Mouse (Mus musculus) left cerebral cortex, adult 11 months (tissue): ENCODE data around the gene Pllp.
A peak's percentile ranks its signal among the peaks of the same experiment; 100 is the strongest.

ENCODE experiments used
- DNase-seq: peaks from one replicate; pipeline ENCODE4 v3.0.0; 2022; ENCODE audit warnings: low spot score

Gene Pllp

DNA sequence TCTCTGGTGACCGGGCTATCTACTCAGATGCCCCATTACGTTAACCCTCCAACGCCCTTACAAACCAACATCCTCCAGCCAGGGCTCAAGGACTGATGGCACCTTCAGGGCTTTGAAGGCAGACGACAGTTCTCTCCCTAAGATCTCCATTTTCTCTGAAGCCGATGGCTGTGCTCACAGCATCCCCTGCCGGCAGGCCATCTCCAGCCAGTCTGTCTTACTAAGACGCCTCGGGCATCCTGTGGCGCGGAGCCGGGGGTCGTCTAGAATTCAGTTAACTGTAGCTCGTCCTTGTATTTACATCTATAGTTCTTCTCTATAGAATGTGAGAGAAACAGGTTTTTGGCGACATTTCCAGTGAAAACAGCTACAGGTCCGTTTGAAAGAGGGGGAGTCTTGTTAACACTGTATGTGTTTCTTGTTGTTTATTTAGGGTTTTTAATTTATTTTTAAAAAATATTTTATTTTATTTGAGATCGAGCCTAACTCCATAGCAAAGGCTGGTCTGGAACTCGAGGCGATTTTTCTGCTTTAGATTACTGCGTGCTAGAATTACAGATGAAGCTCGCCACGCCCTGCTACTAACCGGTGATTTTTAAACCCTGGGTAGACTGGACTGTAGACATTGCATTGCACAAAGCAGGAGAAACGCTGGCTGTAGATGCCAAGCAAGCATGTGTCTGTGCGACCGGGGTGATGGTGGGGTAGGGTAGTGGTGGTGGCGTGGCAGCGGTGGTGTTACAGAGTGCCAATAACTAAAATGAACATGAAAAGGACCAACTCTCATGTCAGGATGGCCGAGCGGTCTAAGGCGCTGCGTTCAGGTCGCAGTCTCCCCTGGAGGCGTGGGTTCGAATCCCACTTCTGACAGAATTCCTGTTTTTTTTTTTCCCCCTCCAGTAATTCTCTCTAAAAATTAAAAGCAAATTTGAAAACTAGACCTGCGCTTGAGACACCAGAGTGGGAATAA lies 7.1 kb upstream of the Pllp start:
- peak; percentile 68 for DNase-seq

DNA sequence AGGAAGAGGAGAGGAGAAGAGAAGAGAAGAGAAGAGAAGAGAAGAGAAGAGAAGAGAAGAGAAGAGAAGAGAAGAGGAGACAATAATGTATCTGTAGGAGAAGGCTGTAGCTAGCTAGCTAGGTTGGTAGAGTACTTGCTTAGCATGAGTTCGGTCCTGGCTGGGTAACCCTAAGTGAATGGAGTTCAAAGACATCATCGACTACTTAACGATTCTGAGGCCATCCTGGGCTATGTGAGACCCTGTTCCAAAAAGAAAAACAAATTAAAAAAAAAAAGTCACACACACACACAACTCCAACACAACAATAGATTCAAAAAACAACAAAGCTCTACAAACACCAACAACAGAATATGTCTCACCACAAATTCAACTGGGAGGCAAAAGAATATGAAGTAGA lies 6.1 kb upstream of the Pllp start:
- DNase-seq = no peak

DNA sequence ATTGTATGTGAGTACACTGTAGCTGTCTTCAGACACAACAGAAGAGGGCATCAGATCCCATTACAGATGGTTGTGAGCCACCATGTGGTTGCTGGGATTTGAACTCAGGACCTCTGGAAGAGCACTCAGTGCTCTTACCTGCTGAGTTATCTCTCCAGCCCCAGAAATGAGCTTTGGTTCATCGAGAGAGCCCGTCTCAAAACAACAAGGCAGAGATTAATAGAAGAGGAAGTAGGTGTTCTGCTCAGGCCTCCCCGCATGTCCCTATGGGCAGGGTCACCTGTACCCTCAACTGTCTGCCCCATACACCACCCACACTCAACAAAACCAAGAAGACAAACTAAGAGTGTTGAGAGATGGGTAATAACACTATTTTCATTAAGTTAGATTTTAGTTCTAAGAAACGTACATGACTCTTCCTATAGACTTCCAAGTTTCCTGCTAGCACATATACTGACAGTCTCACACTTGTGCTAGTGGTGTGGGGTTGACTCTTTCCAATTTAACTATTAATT lies 4.4 kb upstream of the Pllp start:
- DNase-seq = no peak

DNA sequence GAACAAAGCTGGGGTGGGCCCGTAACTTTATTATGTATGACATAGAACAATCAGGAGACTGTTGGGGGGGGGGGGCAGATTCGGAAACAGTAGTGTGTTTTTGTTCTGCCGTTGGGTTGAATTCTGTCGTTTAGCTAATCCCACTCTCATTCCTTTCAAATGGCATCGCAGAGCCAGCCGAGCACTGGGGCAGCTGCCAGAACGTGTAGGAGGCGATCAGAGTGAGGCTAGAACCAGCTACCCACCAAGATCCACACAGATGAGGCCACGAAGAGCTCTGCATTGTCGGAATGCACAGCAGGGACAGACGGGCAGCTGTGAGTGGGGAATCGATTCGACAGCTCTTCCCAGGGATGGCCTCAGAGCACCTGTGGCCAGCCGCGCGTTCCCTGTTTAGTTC lies 3.3 kb upstream of the Pllp start:
- no peak for DNase-seq

DNA sequence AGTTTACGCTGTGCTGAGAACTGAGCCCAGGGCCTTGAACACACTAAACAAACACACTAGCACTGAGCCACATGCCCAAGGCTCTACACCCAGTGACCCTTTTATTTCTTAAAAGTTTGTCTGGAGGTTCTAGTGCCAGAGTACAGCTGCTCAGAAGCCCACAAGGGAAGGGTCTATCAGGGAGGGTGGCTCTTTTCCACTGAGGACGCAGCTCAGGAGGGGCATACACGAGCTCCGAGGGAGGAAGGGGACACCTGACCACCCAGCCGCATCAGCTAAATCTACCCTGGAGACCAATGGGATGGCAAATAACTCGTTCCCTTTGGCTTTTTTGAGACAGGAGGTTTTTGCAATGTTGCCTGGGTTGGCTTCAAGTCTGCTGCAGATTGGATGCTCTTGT lies 1.9 kb upstream of the Pllp start:
- DNase-seq = no peak

DNA sequence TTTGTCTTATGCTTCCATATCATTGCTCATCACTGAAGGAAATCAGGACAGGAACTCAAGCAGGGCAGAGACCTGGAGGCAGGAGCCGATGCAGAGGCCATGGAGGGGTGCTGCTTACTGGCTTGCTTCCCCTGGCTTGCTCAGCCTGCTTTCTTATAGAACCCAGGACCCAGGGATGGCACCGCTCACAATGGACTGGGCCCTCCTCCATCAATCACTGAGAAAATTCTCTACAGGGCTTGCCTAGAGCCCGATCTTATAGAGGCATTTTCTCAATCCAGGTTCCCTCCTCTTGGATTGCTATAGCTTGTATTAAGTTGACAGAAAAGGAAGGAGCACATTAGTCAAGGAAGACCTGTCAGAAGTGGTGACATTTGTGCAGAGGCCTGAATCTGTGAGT lies 488 bp upstream of the Pllp start:
- DNase-seq = no peak

DNA sequence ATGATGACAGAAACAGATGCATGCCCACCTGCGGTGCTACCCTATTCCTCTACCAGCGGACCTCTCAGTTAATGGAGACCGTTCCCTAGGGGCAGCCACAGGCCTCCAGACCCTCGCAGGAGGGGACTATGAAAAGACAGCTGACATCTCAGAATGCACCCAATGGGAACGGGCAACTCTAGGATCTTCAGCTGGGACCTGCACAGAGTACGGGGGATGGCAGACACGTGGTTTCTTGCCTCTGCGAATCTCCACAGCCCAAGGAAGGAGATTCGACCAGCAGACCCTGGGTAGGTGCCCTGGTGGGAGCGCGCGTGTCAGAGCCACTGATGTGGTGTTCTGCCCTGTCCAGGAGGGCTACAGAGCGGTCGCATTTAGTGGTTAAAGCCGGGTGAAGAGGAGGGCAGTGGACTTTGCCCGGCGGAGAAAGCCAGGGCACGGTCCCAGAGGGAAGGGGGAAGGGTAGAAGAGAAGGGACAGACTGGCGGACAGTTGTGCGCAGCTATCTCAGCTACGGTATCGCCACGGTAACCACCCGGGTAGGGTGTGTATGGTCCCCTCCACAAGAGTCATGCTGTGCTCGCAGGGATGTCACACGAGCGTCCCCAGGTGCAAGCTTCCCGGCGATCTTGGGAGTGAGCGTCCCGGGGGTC lies 611 bp downstream of the Pllp start:
- DNase-seq = no peak

DNA sequence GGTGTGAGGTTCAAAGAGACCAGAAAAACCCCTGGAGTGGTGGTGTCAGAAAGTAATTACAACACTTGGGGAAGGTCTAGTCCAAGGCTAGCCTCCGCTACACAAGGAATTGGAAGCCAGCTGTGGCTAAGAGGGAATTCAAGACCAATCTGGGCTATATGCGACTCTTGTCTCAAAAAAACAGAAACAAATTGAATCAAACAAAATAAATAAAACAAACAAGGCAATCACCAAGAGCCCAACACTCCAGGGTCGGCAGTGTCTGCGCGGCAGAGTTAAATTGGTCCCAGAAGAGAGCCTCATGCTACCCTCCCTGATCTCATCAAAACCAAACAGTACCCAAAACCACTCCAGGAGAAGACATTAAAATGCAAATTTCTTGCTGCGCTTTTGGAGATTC lies 1.4 kb downstream of the Pllp start:
- no peak for DNase-seq

DNA sequence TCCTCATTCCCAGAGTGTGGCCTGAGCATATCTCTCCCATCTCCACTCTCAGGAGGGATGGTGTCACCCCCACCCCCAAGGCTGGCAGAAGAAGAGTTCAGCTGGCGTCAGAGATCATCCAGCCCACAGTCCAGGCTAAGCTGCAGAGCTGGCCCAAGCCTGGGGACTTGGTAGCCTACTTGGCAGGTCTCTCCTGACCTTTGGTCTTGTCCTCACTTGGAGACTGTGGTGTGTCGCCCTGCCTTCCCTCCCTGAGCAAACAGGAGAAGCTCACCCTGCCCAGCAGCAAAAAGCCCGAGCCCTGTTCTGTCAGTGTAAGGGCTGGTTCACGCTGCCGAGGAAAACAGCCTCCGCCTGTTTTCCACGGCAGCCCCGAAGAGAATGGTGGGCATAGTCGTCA lies 10.1 kb downstream of the Pllp start:
- no peak for DNase-seq

DNA sequence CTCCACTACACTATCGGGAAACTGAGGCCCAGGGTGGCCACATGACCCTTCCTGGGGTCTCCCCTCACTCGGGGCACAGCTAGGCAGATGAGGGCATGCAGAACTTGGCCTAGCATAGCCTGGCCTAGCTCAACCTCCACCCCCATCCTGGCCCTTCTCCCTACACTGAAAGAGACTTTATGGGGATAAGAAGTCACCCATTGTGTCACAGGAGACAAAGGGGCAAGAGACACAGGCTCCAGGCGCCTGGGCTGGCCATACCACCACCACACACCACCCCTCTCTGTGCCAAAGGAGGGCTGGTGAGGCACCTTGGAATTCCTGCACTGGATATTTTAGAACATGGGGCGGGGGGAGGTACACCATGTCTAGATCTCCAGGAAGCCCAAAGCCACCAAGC lies 11.8 kb downstream of the Pllp start:
- DNase-seq = no peak

DNA sequence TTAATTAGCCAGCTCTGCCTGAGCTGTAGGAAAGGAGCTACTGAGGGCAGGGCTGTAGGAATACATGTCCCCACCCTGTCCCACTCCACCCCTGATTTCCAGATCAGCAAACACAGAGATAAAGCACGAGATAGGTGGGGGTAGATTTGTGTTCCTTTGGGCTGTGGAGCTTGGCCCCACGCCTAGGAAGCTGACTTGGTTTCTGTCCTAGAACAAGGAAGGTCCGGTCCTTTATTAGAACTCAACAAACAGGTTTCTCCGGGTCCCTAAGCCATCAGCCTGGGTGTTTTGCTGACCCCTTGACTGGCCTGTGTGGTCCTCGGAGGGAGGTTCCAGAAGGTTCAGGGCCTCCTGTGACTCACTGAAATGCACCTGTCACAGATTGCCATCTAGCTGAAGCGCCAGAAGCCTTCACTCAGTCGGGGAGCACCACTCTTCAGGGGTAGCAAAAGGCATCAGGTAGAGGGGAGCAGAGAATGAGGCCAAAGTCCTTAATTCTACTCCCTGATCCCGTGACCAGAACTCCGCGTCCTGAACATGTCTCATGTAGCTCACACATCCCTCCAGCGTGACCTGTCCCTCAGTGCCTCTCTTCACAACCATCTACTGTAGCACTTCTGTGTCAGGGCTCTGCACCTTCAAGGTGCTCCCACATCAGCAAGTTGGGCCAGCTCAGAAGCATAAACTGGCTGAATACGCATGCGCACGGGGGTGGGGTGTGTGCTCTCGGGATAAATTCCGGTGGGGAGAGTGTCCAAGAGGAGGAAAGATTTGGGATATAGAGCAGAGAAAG lies 13.2 kb downstream of the Pllp start:
- no peak for DNase-seq

DNA sequence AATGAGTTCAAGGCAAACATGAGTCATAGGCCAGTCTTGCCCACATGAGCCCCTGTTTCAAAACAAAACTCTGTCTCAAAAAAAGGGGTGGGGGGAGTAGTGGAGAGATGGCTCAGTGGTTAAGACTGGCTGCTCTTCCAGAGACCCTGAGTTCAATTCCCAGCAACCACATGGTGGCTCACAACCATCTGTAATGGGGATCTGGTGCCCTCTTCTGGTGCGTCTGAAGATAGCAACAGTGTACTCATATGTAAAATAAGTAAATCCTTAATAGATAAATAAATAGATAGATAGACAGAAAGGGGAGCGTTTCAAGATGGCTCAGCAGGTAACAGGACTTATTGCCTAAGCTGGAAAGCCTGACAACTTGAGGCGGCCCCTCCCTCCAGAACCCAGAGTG lies 15.7 kb downstream of the Pllp start:
- no peak for DNase-seq

DNA sequence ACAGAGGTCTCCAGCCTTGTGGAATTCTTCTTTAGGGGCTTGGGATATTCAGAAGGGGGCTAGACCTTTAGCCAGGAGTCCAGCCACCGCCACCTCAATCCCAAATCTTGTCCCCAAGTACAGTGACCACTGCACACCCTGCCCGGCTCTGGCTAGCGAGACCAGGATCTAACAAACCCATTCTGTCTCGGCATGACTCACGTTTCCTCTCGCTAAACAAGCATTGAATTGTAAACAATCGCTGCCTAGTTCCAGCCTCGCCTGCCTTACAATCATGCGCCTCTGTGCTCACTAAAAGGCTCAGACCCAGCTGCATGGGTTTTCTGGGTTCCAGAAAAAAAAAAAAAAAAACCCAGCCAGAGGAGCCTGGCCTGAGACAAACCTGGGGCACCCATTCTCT lies 17.5 kb downstream of the Pllp start:
- peak; percentile 65 for DNase-seq

DNA sequence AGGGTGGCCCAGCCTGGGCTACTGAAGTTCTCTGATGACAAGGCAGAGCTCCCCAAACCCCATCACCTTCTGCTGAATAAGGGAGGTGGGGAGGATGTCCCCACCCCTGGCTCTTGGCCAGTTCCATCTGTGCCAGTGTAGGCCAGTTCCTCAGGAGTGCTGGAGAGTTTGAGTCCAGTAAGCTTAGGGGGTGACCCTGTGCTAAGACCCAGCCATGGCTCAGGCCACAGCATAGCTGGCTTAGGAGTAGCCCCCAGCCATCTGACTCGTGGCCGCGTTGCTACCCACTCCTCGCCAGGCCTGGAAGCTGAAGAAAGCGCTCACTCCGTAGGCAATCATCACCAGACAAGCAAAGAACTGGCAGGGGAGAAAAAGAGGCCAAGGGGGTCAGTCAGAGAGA lies 20.2 kb downstream of the Pllp start:
- no peak for DNase-seq

DNA sequence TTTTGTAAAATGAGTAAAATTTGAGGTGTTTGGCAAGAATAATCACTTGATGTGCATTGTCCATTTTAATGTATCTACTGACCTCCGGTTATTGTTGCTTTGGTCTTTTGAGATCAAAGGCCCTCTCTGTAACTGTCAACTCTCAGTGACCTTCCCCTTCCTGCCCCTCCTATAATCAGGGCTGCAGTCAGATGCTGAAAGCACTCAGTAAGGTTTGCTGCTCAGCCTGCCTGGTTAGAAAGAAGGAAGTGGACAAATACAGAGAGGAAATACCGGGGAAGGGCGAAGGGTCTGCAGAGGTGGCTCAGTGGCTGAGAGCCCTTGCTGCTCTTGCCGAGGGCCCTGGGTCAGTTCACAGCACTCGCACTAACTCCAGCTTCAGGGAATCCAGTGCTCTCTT lies 21.7 kb downstream of the Pllp start:
- DNase-seq = no peak

DNA sequence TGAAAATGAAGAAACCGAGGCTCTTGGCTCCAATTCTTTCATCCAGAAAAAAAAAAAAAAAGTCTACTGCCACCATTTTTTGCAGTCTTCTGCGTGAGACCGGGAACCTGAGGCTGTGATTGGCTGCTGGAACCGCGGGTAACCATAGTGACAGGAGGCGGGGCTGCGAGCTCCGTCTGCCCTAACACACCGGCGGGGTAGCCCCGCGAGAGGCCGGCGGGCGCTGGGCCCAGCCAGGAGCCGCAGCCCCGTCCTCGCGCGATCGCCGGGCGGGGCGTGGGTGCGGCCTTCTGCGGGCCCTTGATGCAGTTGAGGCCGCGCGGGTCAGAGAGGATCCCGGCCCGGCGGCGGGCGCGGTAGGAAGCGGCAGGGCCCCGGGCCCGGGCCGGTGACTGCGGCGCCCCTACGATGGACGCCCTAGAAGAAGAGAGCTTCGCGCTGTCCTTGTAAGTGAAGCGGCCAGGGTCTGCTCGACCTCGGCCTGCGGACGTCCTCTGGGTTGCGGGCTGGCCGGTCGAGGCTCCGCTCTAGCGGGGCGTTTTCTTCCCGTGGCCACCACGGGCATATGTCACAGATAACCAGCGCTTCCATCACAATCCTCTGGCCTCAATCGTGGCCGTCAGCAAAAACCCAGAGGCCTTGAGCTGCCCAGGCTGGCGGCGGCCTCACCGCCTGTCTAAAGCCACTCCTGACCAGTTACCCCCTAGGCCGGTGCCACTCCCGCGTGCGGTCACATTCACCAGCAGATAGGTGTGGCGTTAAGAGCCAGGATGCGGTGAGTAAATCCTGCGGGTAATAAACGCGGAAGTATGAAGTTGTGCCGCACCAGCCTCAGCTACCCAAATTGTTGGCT lies 29.4 kb downstream of the Pllp start, which contains the start of gene Arl2bp:
Arl2bp (plus strand) TSS at position 145 of the 853 bp plus-strand sequence.
- DNase-seq = peak; percentile 91

DNA sequence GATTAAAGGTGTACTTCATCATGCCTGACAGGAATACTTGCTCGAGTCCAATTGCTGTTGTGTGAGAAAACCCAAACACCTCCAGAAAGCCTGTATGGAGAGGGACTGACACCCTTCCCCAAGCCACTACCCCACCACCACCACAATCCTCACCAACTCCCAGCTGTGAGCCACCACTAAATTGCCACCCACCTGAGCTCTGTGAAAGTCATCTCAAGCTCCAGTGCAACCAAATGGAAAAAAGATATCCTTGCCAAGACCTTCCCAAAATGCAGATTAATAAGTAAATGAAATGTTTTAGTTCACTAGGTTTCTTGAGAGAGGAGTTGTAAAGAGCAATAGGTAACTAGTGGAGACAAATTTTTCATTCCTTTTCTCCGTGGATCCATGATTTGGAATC lies 31.4 kb downstream of the Pllp start:
- DNase-seq = no peak

DNA sequence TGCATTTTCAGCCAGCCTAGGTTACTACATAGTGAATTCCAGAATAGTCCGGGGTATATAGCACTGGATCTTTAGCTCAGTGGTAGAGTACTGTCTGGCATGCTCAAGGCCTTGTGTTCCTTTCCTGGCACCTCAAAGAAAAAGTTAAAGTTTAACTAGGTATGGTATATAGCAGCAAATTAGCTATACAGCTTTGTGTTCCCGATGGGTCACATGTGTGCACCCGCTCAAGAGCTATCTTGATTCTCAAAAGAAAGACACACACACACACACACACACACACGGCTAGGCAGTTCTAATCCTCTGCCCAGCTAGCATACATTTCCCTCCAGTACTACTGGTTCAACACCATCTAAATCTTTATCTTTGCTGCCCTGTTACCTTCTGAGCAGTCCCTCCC lies 35.7 kb downstream of the Pllp start:
- no peak for DNase-seq

DNA sequence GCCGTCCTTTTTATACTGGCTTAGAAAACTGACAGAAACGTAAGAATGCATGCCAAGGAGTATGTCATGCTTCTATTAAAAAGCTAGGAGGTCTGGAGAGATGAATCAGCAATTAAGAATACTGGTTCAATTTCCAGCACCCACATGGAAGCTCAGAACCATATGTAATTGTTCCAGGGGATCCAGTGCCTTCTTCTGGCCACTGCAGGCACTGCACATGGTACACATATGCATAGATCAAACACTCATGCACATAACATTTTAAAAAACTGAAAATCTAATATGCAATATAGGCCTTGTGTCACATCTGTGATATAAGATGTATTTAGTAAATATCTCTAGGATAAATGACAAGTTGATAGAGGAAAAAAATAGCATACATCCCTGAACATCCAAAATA lies 38.0 kb downstream of the Pllp start:
- no peak for DNase-seq

DNA sequence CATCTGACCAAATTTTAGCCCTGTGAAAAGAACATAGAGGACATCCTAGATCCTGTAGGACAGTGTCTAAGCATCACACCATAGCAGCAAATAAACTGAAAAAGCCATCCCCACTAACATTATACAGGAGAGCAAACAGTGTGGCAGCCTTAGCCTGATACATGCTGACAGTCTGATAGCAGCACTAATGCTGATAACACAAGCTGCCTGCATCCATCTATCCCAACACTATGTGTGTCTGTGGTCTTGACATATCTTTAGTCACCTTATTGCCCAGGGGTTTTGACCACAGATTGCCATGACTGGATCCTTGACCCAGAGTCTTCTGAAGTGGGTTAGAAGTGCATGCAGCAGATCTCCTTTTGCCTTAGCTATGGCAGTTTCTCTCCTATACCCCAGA lies 41.1 kb downstream of the Pllp start:
- DNase-seq = no peak

DNA sequence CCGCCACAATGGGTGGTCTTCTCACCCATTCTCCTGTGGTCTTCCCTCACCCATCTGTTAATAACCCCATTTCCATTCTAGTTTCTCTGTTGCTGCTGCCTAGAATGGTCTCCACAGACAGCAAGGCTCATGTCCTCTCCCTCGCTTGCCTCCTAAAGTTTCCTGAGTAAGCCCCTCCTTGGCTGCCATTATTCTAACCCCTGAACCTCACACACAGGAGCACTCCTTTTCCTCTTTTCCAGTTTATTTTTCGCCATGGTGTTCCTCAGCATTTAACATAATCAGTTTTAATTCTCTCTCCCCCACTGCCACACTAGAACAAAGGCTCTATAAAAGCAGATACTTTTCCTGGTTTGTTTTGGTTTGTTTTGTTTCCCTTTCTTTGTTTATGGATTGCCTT lies 43.1 kb downstream of the Pllp start:
- no peak for DNase-seq

DNA sequence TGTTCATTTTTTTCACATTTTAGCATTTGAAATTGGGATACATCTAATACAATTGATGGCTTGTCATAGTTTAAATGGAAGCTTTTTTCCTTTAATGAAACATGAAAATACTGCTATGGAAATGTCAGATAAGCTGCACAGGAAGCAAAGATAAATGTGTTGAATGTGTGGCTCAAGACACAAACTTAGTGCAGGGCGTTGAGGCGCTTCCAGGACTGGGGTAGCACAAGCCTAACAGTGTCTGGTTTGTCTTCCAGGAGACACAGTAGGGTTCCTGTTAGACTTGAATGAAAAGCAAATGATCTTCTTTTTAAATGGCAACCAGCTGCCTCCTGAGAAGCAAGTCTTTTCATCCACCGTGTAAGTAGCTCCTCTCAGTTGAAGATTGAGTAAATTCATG lies 46.6 kb downstream of the Pllp start:
- no peak for DNase-seq
